Mouse (Mus musculus) kidney, adult 2 months (tissue): ENCODE results near the gene BC107364.

ENCODE experiments used
- CTCF ChIP-seq: fragments of 200-500 bp; conservative IDR thresholded peaks from 2 replicates; pipeline ENCODE4 v1.5.1; 2011; ENCODE audit warnings: low read depth, mild to moderate bottlenecking, control low read depth, low read length, moderate library complexity, mixed read lengths; ENCODE audit not compliant: insufficient read depth, insufficient read length
- POLR2A ChIP-seq: fragments of 200-500 bp; IDR thresholded peaks from one replicate; pipeline ENCODE4 v1.6.1; 2011; ENCODE audit warnings: low read depth, low read length, control low read depth

DNA sequence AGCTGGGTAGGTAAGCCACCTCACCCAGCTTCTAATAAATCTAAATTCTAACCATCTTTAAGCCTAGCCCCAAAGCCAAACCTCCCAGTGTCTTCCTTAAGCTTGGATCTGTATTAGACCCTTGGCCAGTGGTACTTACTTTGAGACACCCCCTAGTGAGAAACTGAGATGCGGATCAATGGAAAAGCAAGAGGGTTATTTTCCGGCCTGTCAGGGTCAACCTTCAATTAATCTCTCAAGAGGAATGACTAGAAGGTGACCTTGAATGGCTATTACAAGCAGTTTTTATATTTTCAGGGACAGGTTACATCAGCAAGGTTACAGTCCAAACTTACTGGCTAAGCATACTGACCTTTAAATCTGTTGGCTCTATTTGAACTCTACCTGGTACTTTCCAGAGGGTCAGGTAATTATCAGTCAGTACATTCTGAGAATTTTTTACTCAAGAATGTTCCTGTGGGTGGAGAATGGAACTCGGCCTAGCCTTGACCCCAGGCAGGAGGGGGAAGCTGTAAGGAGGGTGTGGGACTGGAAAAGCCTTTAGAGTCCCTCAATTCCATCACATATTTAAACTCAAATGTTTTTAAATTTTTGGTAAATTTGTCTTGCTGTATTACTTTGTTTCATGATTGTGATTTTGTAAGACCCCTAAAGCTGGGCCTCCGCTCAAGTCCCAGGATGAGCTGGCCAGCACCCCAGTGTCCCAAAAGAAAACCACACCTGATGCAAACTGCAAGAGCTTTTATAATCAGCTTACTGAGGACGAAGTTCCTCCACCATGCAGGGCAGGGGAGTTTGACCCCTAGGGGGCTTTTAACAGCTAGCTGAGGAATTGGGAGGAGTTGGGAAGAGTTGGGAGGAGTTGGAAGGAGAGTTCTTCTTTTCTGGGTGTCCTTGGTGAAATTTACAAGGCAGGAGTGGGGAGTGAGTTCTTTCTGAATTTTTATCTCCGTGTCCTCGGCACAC is 34.0 kb downstream of the BC107364 start:
- TF ChIP-seq CTCF (no peak), POLR2A (no peak)
